Mouse (Mus musculus): ENCODE data around the gene Hdac7.

GRCm38 (mm10) chr15:97863494-97863881 is 19.2 kb upstream of the Hdac7 start:
- no peak for TF ChIP-seq CTCF (IDR thresholded peaks at IDR 0.05; ENCODE audit: borderline replicate concordance, control insufficient read depth, extremely low read depth, insufficient read depth, low read length, poor library complexity)
- TF ChIP-seq POLR2A (IDR thresholded peaks at IDR 0.05; ENCODE audit: control insufficient read depth, extremely low read depth, insufficient read depth, low read length, poor library complexity): no peak
